Mouse (Mus musculus) thymus, adult 2 months (tissue): ENCODE data around the gene Sestd1.

Experiments
- CTCF ChIP-seq: fragments of 200-500 bp; IDR thresholded peaks from 2 replicates; pipeline ENCODE4 v1.5.1; 2012; ENCODE audit warnings: mild to moderate bottlenecking, control low read depth, low read length, moderate library complexity, borderline replicate concordance; ENCODE audit not compliant: control insufficient read depth, poor library complexity, insufficient read depth; ENCODE audit errors: extremely low read depth
- POLR2A ChIP-seq: fragments of 200-500 bp; IDR thresholded peaks from 2 replicates; pipeline ENCODE4 v1.6.1; 2012; ENCODE audit warnings: mild to moderate bottlenecking, low read length, control low read depth, moderate library complexity; ENCODE audit not compliant: control insufficient read depth, poor library complexity, insufficient read depth; ENCODE audit errors: extremely low read depth

- TF ChIP-seq CTCF (no peak), POLR2A (no peak)
Measured at GRCm38 (mm10) chr2:77148215-77148614, 132.2 kb downstream of the Sestd1 start.
